Mouse (Mus musculus): ENCODE results near the gene 1700025G04Rik.

1700025G04Rik gene

GRCm38 (mm10) chr1:151991505-151991904 lies 98.4 kb downstream of the 1700025G04Rik start:
- DNase-seq: peak; percentile 73

DNA sequence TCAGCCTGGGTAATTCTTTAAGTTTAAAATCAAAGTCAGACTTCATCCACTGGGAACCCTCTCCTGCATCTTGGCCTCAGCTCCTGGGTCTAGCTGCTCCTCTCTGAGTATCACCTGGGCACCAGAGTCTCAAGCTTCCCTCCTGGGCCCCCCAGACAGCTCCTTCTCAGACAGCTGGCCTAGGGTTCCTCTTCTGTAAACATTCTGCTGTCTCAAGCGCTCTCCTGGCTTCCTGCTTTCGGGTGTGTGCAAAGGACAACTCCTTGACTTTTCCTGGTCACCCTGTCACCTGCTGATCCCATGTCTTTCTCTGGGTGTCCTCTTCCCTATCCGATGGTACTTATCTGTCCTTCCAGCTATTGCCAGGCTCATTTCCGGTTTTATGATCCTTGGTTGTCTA lies 99.3 kb downstream of the 1700025G04Rik start:
- DNase-seq: peak; percentile 61

DNA sequence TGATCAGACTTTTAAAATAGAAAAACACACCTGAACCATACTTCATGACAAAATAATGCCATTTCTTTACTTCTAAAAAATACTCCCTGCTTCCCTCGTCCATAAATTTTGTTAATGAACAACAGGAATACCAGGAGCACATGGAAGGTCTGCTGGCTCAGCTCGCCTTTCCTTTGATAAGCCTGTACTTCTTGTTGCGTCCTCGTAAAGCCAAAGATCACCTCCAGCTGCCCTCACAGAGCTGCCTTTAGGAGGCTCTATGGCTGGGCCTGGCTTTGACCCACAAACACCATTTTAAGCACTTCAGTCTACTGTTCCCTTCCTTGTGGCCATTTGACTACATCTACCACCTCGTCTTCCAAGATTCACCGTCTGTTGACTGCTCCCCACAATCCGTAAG lies 101.2 kb downstream of the 1700025G04Rik start:
- no peak for DNase-seq

GRCm38 (mm10) chr1:151988066-151988465 lies 101.9 kb downstream of the 1700025G04Rik start:
- DNase-seq: peak; percentile 37

GRCm38 (mm10) chr1:151986024-151986778 lies 103.7 kb downstream of the 1700025G04Rik start:
- peak; percentile 90 for DNase-seq

DNA sequence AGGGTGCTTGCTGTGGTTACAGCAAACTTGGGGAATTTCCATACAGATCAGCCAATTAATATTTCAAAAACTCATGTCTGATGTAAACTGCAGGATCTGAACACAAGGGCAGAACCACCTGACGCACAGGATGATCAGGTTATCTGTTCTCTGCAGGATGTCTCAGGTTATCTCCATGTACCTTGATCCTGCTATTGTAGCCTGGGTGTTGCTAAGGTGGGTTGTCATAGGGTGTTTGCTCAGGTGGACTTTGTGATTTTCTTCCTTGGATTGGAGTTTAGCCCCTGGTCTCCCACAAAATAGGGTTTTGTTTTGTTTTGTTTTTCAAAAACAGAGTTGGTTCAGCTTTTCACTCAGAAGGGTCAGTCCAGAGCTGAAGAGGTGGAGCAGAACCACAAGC lies 104.9 kb downstream of the 1700025G04Rik start:
- no peak for DNase-seq

DNA sequence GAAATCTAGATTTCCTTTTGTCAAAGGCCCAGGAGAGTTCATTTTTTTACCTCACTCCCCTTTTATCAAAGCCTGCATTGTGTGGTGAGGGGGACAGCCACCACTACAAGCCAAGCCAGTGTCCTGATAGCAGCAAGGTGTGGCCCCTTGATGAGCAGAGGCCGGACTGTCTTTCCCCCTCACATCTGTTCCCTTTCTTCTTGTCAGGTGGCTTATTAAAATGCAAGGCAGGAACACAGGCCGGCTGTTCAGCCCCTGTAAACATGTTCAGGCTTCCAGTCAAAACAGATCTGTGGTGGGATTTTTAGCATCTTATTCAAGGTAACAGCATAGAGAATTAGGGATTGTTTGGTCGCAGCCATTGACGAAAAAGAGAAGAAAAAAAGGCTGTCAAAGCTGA lies 105.9 kb downstream of the 1700025G04Rik start:
- DNase-seq: peak; percentile 72

GRCm38 (mm10) chr1:151980498-151980897 lies 109.4 kb downstream of the 1700025G04Rik start:
- DNase-seq: peak; percentile 56

- peak; percentile 61 for DNase-seq
Measured at GRCm38 (mm10) chr1:151979803-151980456, 110.0 kb downstream of the 1700025G04Rik start.

- peak; percentile 60 for DNase-seq
Measured at GRCm38 (mm10) chr1:151978751-151979150, 111.2 kb downstream of the 1700025G04Rik start.

DNA sequence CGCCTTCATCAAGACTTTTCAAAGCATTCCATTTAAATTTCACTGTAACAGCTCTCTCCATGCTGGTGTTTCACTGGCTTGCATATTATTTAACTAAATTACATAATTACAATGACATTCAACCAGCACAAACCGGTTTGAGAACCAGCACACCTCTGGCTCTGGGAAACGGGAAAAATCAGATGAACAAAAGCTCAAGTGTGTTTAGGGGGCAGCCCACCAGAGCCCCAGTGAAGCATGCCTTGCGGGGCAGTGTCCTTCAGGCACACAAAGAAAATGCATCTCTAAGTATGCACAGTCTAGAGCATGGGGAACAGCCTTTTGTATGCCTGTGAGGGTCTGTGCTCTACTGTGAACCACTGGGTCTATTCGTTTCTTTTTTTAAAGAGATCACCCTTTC lies 112.3 kb downstream of the 1700025G04Rik start:
- no peak for DNase-seq

GRCm38 (mm10) chr1:151976850-151977249 lies 113.1 kb downstream of the 1700025G04Rik start:
- no peak for DNase-seq

- no peak for DNase-seq
Measured at GRCm38 (mm10) chr1:151975418-151976379, 114.2 kb downstream of the 1700025G04Rik start.

DNA sequence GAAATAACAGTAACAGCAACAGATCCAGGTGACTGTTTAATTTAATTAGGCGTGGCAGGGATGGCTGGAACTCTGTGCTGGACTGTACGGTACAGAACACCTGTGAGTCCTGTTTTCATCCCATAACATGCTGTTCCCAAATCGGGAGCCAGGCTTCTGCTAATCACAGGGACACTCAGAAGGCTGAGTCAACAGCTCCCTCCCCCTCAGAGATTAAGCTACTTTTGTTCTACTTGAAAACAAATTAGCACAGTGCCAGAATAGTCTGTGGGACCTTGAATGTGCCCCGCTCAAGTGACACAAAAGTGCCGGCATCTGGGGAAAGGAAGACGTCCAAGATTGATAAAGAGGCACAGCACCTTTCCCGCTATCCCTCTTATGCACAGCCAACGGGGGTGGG lies 115.0 kb downstream of the 1700025G04Rik start:
- DNase-seq: peak; percentile 96

- DNase-seq: no peak
Measured at GRCm38 (mm10) chr1:151974424-151974823, 115.5 kb downstream of the 1700025G04Rik start.

- no peak for DNase-seq
Measured at GRCm38 (mm10) chr1:151973110-151973700, 116.7 kb downstream of the 1700025G04Rik start.

GRCm38 (mm10) chr1:151971581-151971980 lies 118.3 kb downstream of the 1700025G04Rik start:
- no peak for DNase-seq

DNA sequence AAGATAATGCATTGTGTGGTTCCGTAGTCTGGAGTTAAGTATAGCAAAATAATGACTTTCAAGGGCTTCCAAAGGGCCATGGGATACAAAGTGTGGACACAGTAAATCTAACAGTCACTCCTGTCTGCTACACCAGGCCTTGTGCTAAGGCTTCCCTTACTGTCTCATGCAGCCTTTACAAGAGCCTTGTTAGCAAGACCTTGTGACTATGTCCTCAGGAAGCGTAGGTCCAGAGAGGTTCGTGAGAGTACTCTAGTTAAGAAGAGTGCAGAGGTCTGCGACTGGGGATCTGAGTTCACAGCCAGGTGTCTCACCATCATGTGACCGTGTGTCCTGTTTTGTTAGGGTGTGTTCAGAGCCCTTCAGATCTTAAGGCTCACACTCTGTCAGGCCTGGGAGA lies 121.8 kb downstream of the 1700025G04Rik start:
- DNase-seq: peak; percentile 74

GRCm38 (mm10) chr1:151964811-151965210 lies 125.1 kb downstream of the 1700025G04Rik start:
- DNase-seq: peak; percentile 72

GRCm38 (mm10) chr1:151963248-151963647 lies 126.7 kb downstream of the 1700025G04Rik start:
- DNase-seq: peak; percentile 92

DNA sequence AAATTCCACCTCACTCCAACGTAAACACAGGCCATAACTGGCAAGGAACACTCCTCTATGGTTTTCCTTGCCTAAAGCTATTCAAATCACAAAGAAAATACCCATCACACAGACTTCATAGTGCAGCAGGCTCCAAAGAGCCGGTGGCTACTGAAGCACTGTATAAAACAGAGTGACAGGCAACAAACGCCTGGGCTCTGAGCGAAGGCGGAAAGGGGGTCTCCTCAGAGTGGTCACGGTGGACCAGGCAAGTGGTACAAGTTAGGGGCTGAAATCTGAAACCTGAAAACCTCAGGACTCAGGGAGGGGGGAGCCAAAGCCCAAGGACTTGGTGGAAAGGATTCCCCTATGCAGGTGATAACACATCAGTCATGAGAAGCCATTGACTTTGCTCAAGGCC lies 127.8 kb downstream of the 1700025G04Rik start:
- no peak for DNase-seq

- peak; percentile 94 for DNase-seq
Measured at GRCm38 (mm10) chr1:151961204-151961603, 128.7 kb downstream of the 1700025G04Rik start.

DNA sequence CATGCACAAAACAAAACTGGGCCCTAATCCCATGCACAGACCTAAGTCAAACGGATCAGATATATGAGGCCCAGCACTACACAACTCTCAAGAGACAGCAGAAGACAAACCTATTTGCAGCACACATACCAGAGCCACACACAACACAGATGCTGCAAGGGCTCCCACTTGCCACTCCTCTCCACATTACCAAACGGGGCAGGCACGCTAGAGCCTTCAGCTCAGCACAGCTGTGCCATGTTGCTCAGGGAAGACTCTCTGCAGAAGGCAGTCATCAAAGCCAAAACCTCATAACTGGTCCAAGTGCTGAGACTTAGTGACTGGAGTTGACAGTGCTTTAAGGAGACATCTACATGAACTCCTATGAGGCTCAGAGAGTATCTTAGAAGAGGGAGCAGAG lies 130.9 kb downstream of the 1700025G04Rik start:
- peak; percentile 80 for DNase-seq
